Mouse (Mus musculus) kidney, embryonic 15.5 days (tissue): ENCODE measurements at regions not wholly inside any gene's neighbourhood (a gene's known extent, or its start where the extent isn't known, plus 50 kb on each side); places are given as distances from the start of the nearest gene placed in this dataset.

Source experiments
- ATAC-seq: fragments of 200-750 bp; cut with Nextera tagmentation; replicated peaks from 2 replicates; pipeline ENCODE4 v1.8.0; 2017; ENCODE audit warnings: moderate TSS enrichment; ENCODE audit not compliant: low FRiP score
- H3K27ac ChIP-seq: fragments of 300-500 bp; sonication (generic); 2 replicates; pipeline ENCODE4 v1.5.1; 2015; ENCODE audit warnings: mild to moderate bottlenecking, inconsistent platforms
- H3K27me3 ChIP-seq: fragments of 300-500 bp; sonication (generic); 2 replicates; pipeline ENCODE4 v1.6.1; 2015; ENCODE audit warnings: inconsistent platforms
- H3K36me3 ChIP-seq: fragments of 300-500 bp; sonication (generic); 2 replicates; pipeline ENCODE4 v1.6.1; 2015; ENCODE audit warnings: inconsistent platforms
- H3K4me1 ChIP-seq: fragments of 300-500 bp; sonication (generic); 2 replicates; pipeline ENCODE4 v1.6.1; 2015; ENCODE audit warnings: inconsistent platforms
- H3K4me2 ChIP-seq: fragments of 300-500 bp; sonication (generic); 2 replicates; pipeline ENCODE4 v1.6.1; 2015; ENCODE audit warnings: moderate library complexity, mild to moderate bottlenecking, inconsistent platforms
- H3K4me3 ChIP-seq: fragments of 300-500 bp; sonication (generic); replicated peaks from 2 replicates; pipeline ENCODE4 v1.5.1; 2015; ENCODE audit warnings: mild to moderate bottlenecking, inconsistent platforms
- H3K9ac ChIP-seq: fragments of 300-500 bp; sonication (generic); 2 replicates; pipeline ENCODE4 v1.6.1; 2015; ENCODE audit warnings: mild to moderate bottlenecking, inconsistent platforms
- H3K9me3 ChIP-seq: fragments of 300-500 bp; sonication (generic); replicated peaks from 2 replicates; pipeline ENCODE4 v1.6.1; 2016; ENCODE audit warnings: inconsistent platforms
- WGBS: fragments of 180-500 bp; shearing (Covaris S2); methylation state at CpG from one replicate; pipeline ENCODE4 v1.1.7; 2015; ENCODE audit warnings: mixed read lengths; 5-methylcytosine and 5-hydroxymethylcytosine counted together

- ATAC-seq = no peak
Measured at GRCm38 (mm10) chr4:114331161-114331560, 75.4 kb upstream of the Trabd2b start.

GRCm38 (mm10) chr4:114334850-114335249, 71.7 kb upstream of the Trabd2b start:
- peaks cover 7% of the 10 kb centered on the region; the same call in 1 of the 2 replicates for H3K4me1 ChIP-seq
- no peak for ATAC-seq
- no peak overlapping the region for H3K27ac ChIP-seq
- no peak overlapping the region for H3K9ac ChIP-seq
- H3K27me3 ChIP-seq = peaks cover 6% of the 10 kb centered on the region; the same call in 1 of the 2 replicates
- no peak overlapping the region for H3K4me3 ChIP-seq
- 83% methylated on average over 2 of the region's 2 CpGs for WGBS
- H3K9me3 ChIP-seq = no peaks in the 10 kb centered on the region
- no peaks in the 10 kb centered on the region for H3K36me3 ChIP-seq
- H3K4me2 ChIP-seq = no peak overlapping the region

More at GRCm38 (mm10) chr4:114331161-114331560, 75.4 kb upstream of the Trabd2b start:
- Histone ChIP-seq H3K36me3 (no peaks in the 10 kb centered on the region), H3K27me3 (peaks cover 16% of the 10 kb centered on the region; the same call in 1 of the 2 replicates), H3K9me3 (no peaks in the 10 kb centered on the region), H3K9ac (no peak overlapping the region), H3K4me2 (no peak overlapping the region), H3K4me1 (no peaks in the 10 kb centered on the region), H3K27ac (no peak overlapping the region), H3K4me3 (no peak overlapping the region)
- 53% methylated on average over 3 of the region's 3 CpGs for WGBS

GRCm38 (mm10) chr4:114336029-114336746, 70.3 kb upstream of the Trabd2b start:
- Histone ChIP-seq H3K4me1 (peaks cover 10% of the 10 kb centered on the region; the same call in 1 of the 2 replicates), H3K27me3 (peaks cover 6% of the 10 kb centered on the region; the same call in 1 of the 2 replicates), H3K4me2 (no peak overlapping the region), H3K27ac (no peak overlapping the region), H3K9ac (no peak overlapping the region), H3K4me3 (no peak overlapping the region), H3K9me3 (no peaks in the 10 kb centered on the region), H3K36me3 (no peaks in the 10 kb centered on the region)
- 31% methylated on average over 4 of the region's 4 CpGs for WGBS
- ATAC-seq = no peak

GRCm38 (mm10) chr4:114336747-114337090, 69.8 kb upstream of the Trabd2b start:
- H3K4me1 ChIP-seq = peaks cover 10% of the 10 kb centered on the region; the same call in 1 of the 2 replicates
- no peaks in the 10 kb centered on the region for H3K9me3 ChIP-seq
- no peak overlapping the region for H3K4me3 ChIP-seq
- no peak overlapping the region for H3K27ac ChIP-seq
- no peak overlapping the region for H3K9ac ChIP-seq
- H3K27me3 ChIP-seq = peaks cover 6% of the 10 kb centered on the region; the same call in 1 of the 2 replicates
- whole genome bisulfite sequencing = 43% methylated on average over 1 of the region's 1 CpGs
- no peak for ATAC-seq
- H3K4me2 ChIP-seq = no peak overlapping the region
- no peaks in the 10 kb centered on the region for H3K36me3 ChIP-seq

GRCm38 (mm10) chr4:114339793-114340192, 66.7 kb upstream of the Trabd2b start:
- no peak overlapping the region for H3K4me2 ChIP-seq
- 20% methylated on average over 5 of the region's 5 CpGs for WGBS
- H3K9me3 ChIP-seq = no peaks in the 10 kb centered on the region
- H3K4me3 ChIP-seq = no peak overlapping the region
- no peak overlapping the region for H3K9ac ChIP-seq
- peaks cover 14% of the 10 kb centered on the region for H3K4me1 ChIP-seq
- H3K27ac ChIP-seq = peak overlapping the region; percentile 41; the same call in 1 of the 2 replicates
- no peaks in the 10 kb centered on the region for H3K36me3 ChIP-seq
- H3K27me3 ChIP-seq = no peaks in the 10 kb centered on the region; the same call in 1 of the 2 replicates
- ATAC-seq = peak; percentile 81

GRCm38 (mm10) chr4:114345154-114345553, 61.4 kb upstream of the Trabd2b start:
- 47% methylated on average over 1 of the region's 1 CpGs for WGBS
- Histone ChIP-seq H3K27me3 (no peaks in the 10 kb centered on the region; the same call in 1 of the 2 replicates), H3K4me2 (no peak overlapping the region), H3K27ac (peak overlapping the region; percentile 73), H3K4me3 (no peak overlapping the region), H3K4me1 (peaks cover 4% of the 10 kb centered on the region), H3K9me3 (no peaks in the 10 kb centered on the region), H3K36me3 (no peaks in the 10 kb centered on the region), H3K9ac (no peak overlapping the region)
- ATAC-seq = peak; percentile 89

- no peaks in the 10 kb centered on the region; the same call in 1 of the 2 replicates for H3K27me3 ChIP-seq
- H3K9ac ChIP-seq = no peak overlapping the region
- H3K4me1 ChIP-seq = peaks cover 4% of the 10 kb centered on the region; the same call in 1 of the 2 replicates
- peak overlapping the region; percentile 73 for H3K27ac ChIP-seq
- no peaks in the 10 kb centered on the region for H3K9me3 ChIP-seq
- no peak for ATAC-seq
- no peak overlapping the region for H3K4me2 ChIP-seq
- H3K36me3 ChIP-seq = no peaks in the 10 kb centered on the region
- WGBS = 0% methylated on average over 2 of the region's 2 CpGs
- no peak overlapping the region for H3K4me3 ChIP-seq
Measured at GRCm38 (mm10) chr4:114346068-114346747, 60.3 kb upstream of the Trabd2b start.

GRCm38 (mm10) chr4:114346884-114347283, 59.6 kb upstream of the Trabd2b start:
- Histone ChIP-seq H3K4me3 (no peak overlapping the region), H3K36me3 (no peaks in the 10 kb centered on the region), H3K27ac (no peak overlapping the region), H3K9ac (no peak overlapping the region), H3K4me1 (peaks cover 4% of the 10 kb centered on the region; the same call in 1 of the 2 replicates), H3K27me3 (no peaks in the 10 kb centered on the region; the same call in 1 of the 2 replicates), H3K4me2 (no peak overlapping the region), H3K9me3 (no peaks in the 10 kb centered on the region)
- no peak for ATAC-seq
- 72% methylated on average over 4 of the region's 4 CpGs for WGBS

GRCm38 (mm10) chr4:114349601-114350000, 56.9 kb upstream of the Trabd2b start:
- Histone ChIP-seq H3K36me3 (no peaks in the 10 kb centered on the region), H3K4me3 (no peak overlapping the region), H3K4me1 (no peaks in the 10 kb centered on the region), H3K27me3 (peaks cover 5% of the 10 kb centered on the region; the same call in 1 of the 2 replicates), H3K9ac (no peak overlapping the region), H3K4me2 (no peak overlapping the region), H3K9me3 (no peaks in the 10 kb centered on the region), H3K27ac (no peak overlapping the region)
- 61% methylated on average over 8 of the region's 8 CpGs for WGBS
- no peak for ATAC-seq

- Histone ChIP-seq H3K36me3 (no peaks in the 10 kb centered on the region), H3K9ac (no peak overlapping the region), H3K4me1 (no peaks in the 10 kb centered on the region), H3K9me3 (no peaks in the 10 kb centered on the region), H3K27me3 (0 out of 2 replicates have a peak, but pooled peaks cover 5% of the 10 kb centered on the region), H3K27ac (no peak overlapping the region), H3K4me2 (no peak overlapping the region), H3K4me3 (no peak overlapping the region)
- WGBS = 87% methylated on average over 1 of the region's 1 CpGs
- ATAC-seq = no peak
Measured at GRCm38 (mm10) chr4:114351282-114351681, 55.2 kb upstream of the Trabd2b start.

GRCm38 (mm10) chr4:114353058-114353457, 53.5 kb upstream of the Trabd2b start:
- ATAC-seq = no peak
- Histone ChIP-seq H3K9ac (no peak overlapping the region), H3K4me1 (0 out of 2 replicates have a peak, but pooled peaks cover 3% of the 10 kb centered on the region), H3K4me2 (no peak overlapping the region), H3K4me3 (no peak overlapping the region), H3K9me3 (no peaks in the 10 kb centered on the region), H3K27ac (no peak overlapping the region), H3K27me3 (peaks cover 5% of the 10 kb centered on the region; the same call in 1 of the 2 replicates), H3K36me3 (no peaks in the 10 kb centered on the region)
- WGBS = 64% methylated on average over 2 of the region's 2 CpGs
